Mouse (Mus musculus): Measurements from ENCODE around the gene Icam4. TPM values are rescaled to one million over a fixed set of nuclear protein-coding genes. Genes with fewer than 3 reads are reported as not detected.
A peak's percentile ranks its signal among the peaks of the same experiment; 100 is the strongest.

The Icam4 gene
- 5.6 and 8.1 TPM in 2 replicates for polyA plus RNA-seq (2016; fragmentation: Nextera tagmentation; extraction: Ambion mirVana)

- Histone ChIP-seq H3K9ac (peak within 1 kb of the TSS; percentile 59), H3K27me3 (replicated peaks) (peaks cover 76% of the 10 kb centered on the region), H3K36me3 (no peaks in the 10 kb centered on the region), H3K27ac (ENCODE audit: poor library complexity, severe bottlenecking) (peak within 1 kb of the TSS; percentile 7; the same call in 1 of the 2 replicates), H3K9me3 (replicated peaks) (no peaks in the 10 kb centered on the region), H3K4me1 (replicated peaks) (peaks cover 50% of the 10 kb centered on the region), H3K4me3 (peak within 1 kb of the TSS; percentile 55), H3K4me2 (peak within 1 kb of the TSS; percentile 94)
- peak; percentile 77 for ATAC-seq (ENCODE audit: insufficient number of reproducible peaks, low FRiP score)
- WGBS, result 1% methylated on average over 37 of the region's 37 CpGs
These were observed at the start of gene Icam4 for GRCm38 (mm10) chr9:21029291-21030054. Gene Icam4 (plus strand): TSS chr9:21029373.

GRCm38 (mm10) chr9:20979769-20980168, 49.4 kb upstream of the Icam4 start:
- Histone ChIP-seq H3K4me3 (no peak overlapping the region), H3K4me2 (no peak overlapping the region), H3K36me3 (no peaks in the 10 kb centered on the region), H3K9me3 (replicated peaks) (no peaks in the 10 kb centered on the region), H3K9ac (no peak overlapping the region), H3K27ac (ENCODE audit: poor library complexity, severe bottlenecking) (no peak overlapping the region), H3K27me3 (replicated peaks) (no peaks in the 10 kb centered on the region), H3K4me1 (replicated peaks) (peaks cover 28% of the 10 kb centered on the region)
- no peak for ATAC-seq (ENCODE audit: insufficient number of reproducible peaks, low FRiP score)
- WGBS, result 79% methylated on average over 7 of the region's 7 CpGs

GRCm38 (mm10) chr9:20982171-20982570, 47.0 kb upstream of the Icam4 start:
- ATAC-seq (ENCODE audit: insufficient number of reproducible peaks, low FRiP score), result no peak
- H3K27ac ChIP-seq (ENCODE audit: poor library complexity, severe bottlenecking), result no peak overlapping the region
- H3K27me3 ChIP-seq (replicated peaks), result no peaks in the 10 kb centered on the region
- no peak overlapping the region for H3K4me3 ChIP-seq
- 72% methylated on average over 3 of the region's 3 CpGs for WGBS
- H3K36me3 ChIP-seq, result no peaks in the 10 kb centered on the region
- no peak overlapping the region for H3K4me2 ChIP-seq
- H3K9ac ChIP-seq, result no peak overlapping the region
- H3K4me1 ChIP-seq (replicated peaks), result peaks cover 20% of the 10 kb centered on the region
- no peaks in the 10 kb centered on the region for H3K9me3 ChIP-seq (replicated peaks)

- no peak for ATAC-seq (ENCODE audit: insufficient number of reproducible peaks, low FRiP score)
- WGBS, result 39% methylated on average over 5 of the region's 5 CpGs
- Histone ChIP-seq H3K9ac (no peak overlapping the region), H3K9me3 (replicated peaks) (no peaks in the 10 kb centered on the region), H3K4me3 (no peak overlapping the region), H3K27ac (ENCODE audit: poor library complexity, severe bottlenecking) (no peak overlapping the region), H3K4me1 (replicated peaks) (peaks cover 17% of the 10 kb centered on the region), H3K36me3 (no peaks in the 10 kb centered on the region), H3K27me3 (replicated peaks) (peaks cover 4% of the 10 kb centered on the region; the same call in 1 of the 2 replicates), H3K4me2 (no peak overlapping the region)
These were observed 46.0 kb upstream of the Icam4 start for GRCm38 (mm10) chr9:20983169-20983568.

- H3K27ac ChIP-seq (ENCODE audit: poor library complexity, severe bottlenecking), result no peak overlapping the region
- peaks cover 18% of the 10 kb centered on the region; the same call in 1 of the 2 replicates for H3K27me3 ChIP-seq (replicated peaks)
- ATAC-seq (ENCODE audit: insufficient number of reproducible peaks, low FRiP score), result no peak
- H3K4me3 ChIP-seq, result no peak overlapping the region
- H3K4me1 ChIP-seq (replicated peaks), result peaks cover 14% of the 10 kb centered on the region
- WGBS, result 59% methylated on average over 15 of the region's 15 CpGs
- no peaks in the 10 kb centered on the region for H3K36me3 ChIP-seq
- H3K4me2 ChIP-seq, result no peak overlapping the region
- no peaks in the 10 kb centered on the region for H3K9me3 ChIP-seq (replicated peaks)
- no peak overlapping the region for H3K9ac ChIP-seq
These were observed 42.1 kb upstream of the Icam4 start for GRCm38 (mm10) chr9:20986952-20987686.

GRCm38 (mm10) chr9:20987953-20988352, 41.2 kb upstream of the Icam4 start:
- 12% methylated on average over 7 of the region's 7 CpGs for WGBS

GRCm38 (mm10) chr9:20990861-20991260, 38.3 kb upstream of the Icam4 start:
- Histone ChIP-seq H3K4me1 (replicated peaks) (peaks cover 5% of the 10 kb centered on the region), H3K4me3 (peak overlapping the region; percentile 6; the same call in 1 of the 2 replicates), H3K9me3 (replicated peaks) (no peaks in the 10 kb centered on the region), H3K27me3 (replicated peaks) (peaks cover 18% of the 10 kb centered on the region; the same call in 1 of the 2 replicates), H3K4me2 (peak overlapping the region; percentile 52), H3K36me3 (no peaks in the 10 kb centered on the region), H3K27ac (ENCODE audit: poor library complexity, severe bottlenecking) (no peak overlapping the region), H3K9ac (peak overlapping the region; percentile 49; the same call in 1 of the 2 replicates)
- 7% methylated on average over 10 of the region's 10 CpGs for WGBS
- ATAC-seq (ENCODE audit: insufficient number of reproducible peaks, low FRiP score), result no peak

More at GRCm38 (mm10) chr9:20987953-20988352, 41.2 kb upstream of the Icam4 start:
- no peak overlapping the region for H3K27ac ChIP-seq (ENCODE audit: poor library complexity, severe bottlenecking)
- no peak overlapping the region for H3K4me3 ChIP-seq
- H3K27me3 ChIP-seq (replicated peaks), result peaks cover 18% of the 10 kb centered on the region; the same call in 1 of the 2 replicates
- peaks cover 12% of the 10 kb centered on the region for H3K4me1 ChIP-seq (replicated peaks)
- no peak overlapping the region for H3K4me2 ChIP-seq
- no peaks in the 10 kb centered on the region for H3K9me3 ChIP-seq (replicated peaks)
- H3K36me3 ChIP-seq, result no peaks in the 10 kb centered on the region
- ATAC-seq (ENCODE audit: insufficient number of reproducible peaks, low FRiP score), result no peak
- no peak overlapping the region for H3K9ac ChIP-seq

- no peak for ATAC-seq (ENCODE audit: insufficient number of reproducible peaks, low FRiP score)
- Histone ChIP-seq H3K4me3 (no peak overlapping the region), H3K36me3 (no peaks in the 10 kb centered on the region), H3K4me1 (replicated peaks) (peaks cover 5% of the 10 kb centered on the region), H3K4me2 (no peak overlapping the region), H3K27me3 (replicated peaks) (peaks cover 18% of the 10 kb centered on the region; the same call in 1 of the 2 replicates), H3K27ac (ENCODE audit: poor library complexity, severe bottlenecking) (no peak overlapping the region), H3K9ac (no peak overlapping the region), H3K9me3 (replicated peaks) (no peaks in the 10 kb centered on the region)
- WGBS, result 89% methylated on average over 4 of the region's 4 CpGs
These were observed 37.6 kb upstream of the Icam4 start for GRCm38 (mm10) chr9:20991587-20991986.

- peaks cover 5% of the 10 kb centered on the region for H3K4me1 ChIP-seq (replicated peaks)
- no peaks in the 10 kb centered on the region for H3K36me3 ChIP-seq
- H3K9me3 ChIP-seq (replicated peaks), result no peaks in the 10 kb centered on the region
- no peak overlapping the region for H3K9ac ChIP-seq
- peaks cover 12% of the 10 kb centered on the region; the same call in 1 of the 2 replicates for H3K27me3 ChIP-seq (replicated peaks)
- H3K4me3 ChIP-seq, result no peak overlapping the region
- no peak overlapping the region for H3K27ac ChIP-seq (ENCODE audit: poor library complexity, severe bottlenecking)
- ATAC-seq (ENCODE audit: insufficient number of reproducible peaks, low FRiP score), result no peak
- H3K4me2 ChIP-seq, result no peak overlapping the region
- 43% methylated on average over 5 of the region's 5 CpGs for WGBS
These were observed 35.8 kb upstream of the Icam4 start for GRCm38 (mm10) chr9:20993165-20993898.

- Histone ChIP-seq H3K36me3 (no peaks in the 10 kb centered on the region), H3K27ac (ENCODE audit: poor library complexity, severe bottlenecking) (no peak overlapping the region), H3K4me2 (no peak overlapping the region), H3K9ac (no peak overlapping the region), H3K4me3 (no peak overlapping the region), H3K27me3 (replicated peaks) (no peaks in the 10 kb centered on the region), H3K9me3 (replicated peaks) (no peaks in the 10 kb centered on the region), H3K4me1 (replicated peaks) (peaks cover 5% of the 10 kb centered on the region)
- WGBS, result 67% methylated on average over 3 of the region's 3 CpGs
- no peak for ATAC-seq (ENCODE audit: insufficient number of reproducible peaks, low FRiP score)
These were observed 34.1 kb upstream of the Icam4 start for GRCm38 (mm10) chr9:20995069-20995468.

- H3K4me1 ChIP-seq (replicated peaks), result no peaks in the 10 kb centered on the region
- no peaks in the 10 kb centered on the region for H3K27me3 ChIP-seq (replicated peaks)
- no peak for ATAC-seq (ENCODE audit: insufficient number of reproducible peaks, low FRiP score)
- WGBS, result 86% methylated on average over 8 of the region's 8 CpGs
- no peak overlapping the region for H3K27ac ChIP-seq (ENCODE audit: poor library complexity, severe bottlenecking)
- no peak overlapping the region for H3K4me3 ChIP-seq
- H3K36me3 ChIP-seq, result no peaks in the 10 kb centered on the region
- no peak overlapping the region for H3K9ac ChIP-seq
- no peaks in the 10 kb centered on the region for H3K9me3 ChIP-seq (replicated peaks)
- H3K4me2 ChIP-seq, result no peak overlapping the region
These were observed 32.1 kb upstream of the Icam4 start for GRCm38 (mm10) chr9:20997065-20997464.
